Mouse (Mus musculus): Measurements from ENCODE around the gene Itih3. TPM values are rescaled to one million over a fixed set of nuclear protein-coding genes. Genes with fewer than 3 reads are reported as not detected.

Itih3 gene
- 0.28 and 0.46 TPM in 2 replicates for polyA plus RNA-seq (2016; fragmentation: Nextera tagmentation; extraction: Ambion mirVana)

GRCm38 (mm10) chr14:30923375-30924105 lies at the start of gene Itih3:
Gene Itih3 (minus strand): TSS chr14:30923760.
- H3K4me2 ChIP-seq (replicated peaks): no peak within 1 kb of the TSS
- H3K4me1 ChIP-seq: peaks cover 3% of the 10 kb centered on the region; the same call in 1 of the 2 replicates
- H3K27me3 ChIP-seq: no peaks in the 10 kb centered on the region
- H3K4me3 ChIP-seq: no peak within 1 kb of the TSS
- no peaks in the 10 kb centered on the region for H3K36me3 ChIP-seq
- ATAC-seq (ENCODE audit: insufficient number of reproducible peaks, insufficient read depth, low FRiP score, low TSS enrichment): no peak
- H3K9me3 ChIP-seq: no peaks in the 10 kb centered on the region
- WGBS: 66% methylated on average over 6 of the region's 6 CpGs
- no peak within 1 kb of the TSS for H3K9ac ChIP-seq
- no peak within 1 kb of the TSS for H3K27ac ChIP-seq

- ATAC-seq (ENCODE audit: insufficient number of reproducible peaks, insufficient read depth, low FRiP score, low TSS enrichment): no peak
- no peaks in the 10 kb centered on the region for H3K4me1 ChIP-seq
- peaks cover 25% of the 10 kb centered on the region for H3K36me3 ChIP-seq
- H3K4me2 ChIP-seq (replicated peaks): no peak overlapping the region
- no peak overlapping the region for H3K4me3 ChIP-seq
- no peak overlapping the region for H3K9ac ChIP-seq
- H3K27ac ChIP-seq: no peak overlapping the region
- H3K9me3 ChIP-seq: no peaks in the 10 kb centered on the region
- H3K27me3 ChIP-seq: no peaks in the 10 kb centered on the region
- WGBS: 95% methylated on average over 1 of the region's 1 CpGs
These were observed 36.8 kb upstream of the Itih3 start for GRCm38 (mm10) chr14:30960366-30960765.

- Histone ChIP-seq H3K4me3 (no peak overlapping the region), H3K27me3 (no peaks in the 10 kb centered on the region), H3K27ac (no peak overlapping the region), H3K9ac (no peak overlapping the region), H3K36me3 (peaks cover 22% of the 10 kb centered on the region), H3K4me1 (no peaks in the 10 kb centered on the region), H3K4me2 (replicated peaks) (no peak overlapping the region), H3K9me3 (no peaks in the 10 kb centered on the region)
- 93% methylated on average over 4 of the region's 4 CpGs for WGBS
- ATAC-seq (ENCODE audit: insufficient number of reproducible peaks, insufficient read depth, low FRiP score, low TSS enrichment): no peak
These were observed 35.5 kb upstream of the Itih3 start for GRCm38 (mm10) chr14:30959031-30959430.

GRCm38 (mm10) chr14:30958517-30958916 lies 35.0 kb upstream of the Itih3 start:
- no peaks in the 10 kb centered on the region for H3K27me3 ChIP-seq
- no peak for ATAC-seq (ENCODE audit: insufficient number of reproducible peaks, insufficient read depth, low FRiP score, low TSS enrichment)
- 80% methylated on average over 2 of the region's 2 CpGs for WGBS
- H3K4me2 ChIP-seq (replicated peaks): no peak overlapping the region
- H3K9ac ChIP-seq: no peak overlapping the region
- no peak overlapping the region for H3K4me3 ChIP-seq
- no peak overlapping the region for H3K27ac ChIP-seq
- H3K4me1 ChIP-seq: no peaks in the 10 kb centered on the region
- H3K36me3 ChIP-seq: peaks cover 22% of the 10 kb centered on the region
- no peaks in the 10 kb centered on the region for H3K9me3 ChIP-seq

GRCm38 (mm10) chr14:30951154-30951825 lies 27.7 kb upstream of the Itih3 start, which contains the start of gene Nek4:
Gene Nek4 (plus strand): TSS chr14:30951377.
- Histone ChIP-seq H3K4me1 (peaks cover 6% of the 10 kb centered on the region; the same call in 1 of the 2 replicates), H3K36me3 (peaks cover 4% of the 10 kb centered on the region; the same call in 1 of the 2 replicates), H3K9ac (peak within 1 kb of the TSS; percentile 78), H3K4me3 (peak within 1 kb of the TSS; percentile 79), H3K27me3 (no peaks in the 10 kb centered on the region), H3K4me2 (replicated peaks) (peak within 1 kb of the TSS; percentile 60), H3K27ac (peak within 1 kb of the TSS; percentile 52; the same call in 1 of the 2 replicates), H3K9me3 (no peaks in the 10 kb centered on the region)
- ATAC-seq (ENCODE audit: insufficient number of reproducible peaks, insufficient read depth, low FRiP score, low TSS enrichment): peak; percentile 99
- WGBS: under 1% methylated on average over 57 of the region's 57 CpGs

GRCm38 (mm10) chr14:30949986-30950385 lies 26.4 kb upstream of the Itih3 start:
- Histone ChIP-seq H3K4me1 (peaks cover 6% of the 10 kb centered on the region; the same call in 1 of the 2 replicates), H3K4me2 (replicated peaks) (no peak overlapping the region), H3K36me3 (peaks cover 4% of the 10 kb centered on the region; the same call in 1 of the 2 replicates), H3K4me3 (no peak overlapping the region), H3K27me3 (no peaks in the 10 kb centered on the region), H3K9ac (no peak overlapping the region), H3K9me3 (no peaks in the 10 kb centered on the region), H3K27ac (no peak overlapping the region)
- no peak for ATAC-seq (ENCODE audit: insufficient number of reproducible peaks, insufficient read depth, low FRiP score, low TSS enrichment)
- 97% methylated on average over 10 of the region's 10 CpGs for WGBS

GRCm38 (mm10) chr14:30944745-30945144 lies 21.2 kb upstream of the Itih3 start:
- Histone ChIP-seq H3K4me3 (no peak overlapping the region), H3K9me3 (no peaks in the 10 kb centered on the region), H3K27me3 (no peaks in the 10 kb centered on the region), H3K36me3 (no peaks in the 10 kb centered on the region), H3K27ac (no peak overlapping the region), H3K9ac (no peak overlapping the region), H3K4me2 (replicated peaks) (no peak overlapping the region), H3K4me1 (no peaks in the 10 kb centered on the region)
- ATAC-seq (ENCODE audit: insufficient number of reproducible peaks, insufficient read depth, low FRiP score, low TSS enrichment): no peak
- WGBS: 67% methylated on average over 2 of the region's 2 CpGs

- no peaks in the 10 kb centered on the region for H3K27me3 ChIP-seq
- no peaks in the 10 kb centered on the region for H3K4me1 ChIP-seq
- H3K4me3 ChIP-seq: no peak overlapping the region
- no peak overlapping the region for H3K9ac ChIP-seq
- 67% methylated on average over 11 of the region's 11 CpGs for WGBS
- no peaks in the 10 kb centered on the region for H3K36me3 ChIP-seq
- ATAC-seq (ENCODE audit: insufficient number of reproducible peaks, insufficient read depth, low FRiP score, low TSS enrichment): no peak
- no peak overlapping the region for H3K4me2 ChIP-seq (replicated peaks)
- H3K9me3 ChIP-seq: no peaks in the 10 kb centered on the region
- H3K27ac ChIP-seq: no peak overlapping the region
These were observed 20.5 kb upstream of the Itih3 start for GRCm38 (mm10) chr14:30943860-30944674.

GRCm38 (mm10) chr14:30943038-30943437 lies 19.5 kb upstream of the Itih3 start, which contains the start of gene Itih1:
Gene Itih1 (minus strand): TSS chr14:30943289.
- no peak within 1 kb of the TSS for H3K4me2 ChIP-seq (replicated peaks)
- no peak within 1 kb of the TSS for H3K4me3 ChIP-seq
- H3K9ac ChIP-seq: no peak within 1 kb of the TSS
- H3K27me3 ChIP-seq: no peaks in the 10 kb centered on the region
- no peaks in the 10 kb centered on the region for H3K9me3 ChIP-seq
- no peaks in the 10 kb centered on the region for H3K36me3 ChIP-seq
- H3K27ac ChIP-seq: no peak within 1 kb of the TSS
- 90% methylated on average over 7 of the region's 7 CpGs for WGBS
- no peaks in the 10 kb centered on the region for H3K4me1 ChIP-seq
- no peak for ATAC-seq (ENCODE audit: insufficient number of reproducible peaks, insufficient read depth, low FRiP score, low TSS enrichment)

- Histone ChIP-seq H3K36me3 (no peaks in the 10 kb centered on the region), H3K27ac (no peak overlapping the region), H3K4me2 (replicated peaks) (no peak overlapping the region), H3K9me3 (no peaks in the 10 kb centered on the region), H3K9ac (no peak overlapping the region), H3K4me3 (no peak overlapping the region), H3K27me3 (no peaks in the 10 kb centered on the region), H3K4me1 (no peaks in the 10 kb centered on the region)
- no peak for ATAC-seq (ENCODE audit: insufficient number of reproducible peaks, insufficient read depth, low FRiP score, low TSS enrichment)
- 87% methylated on average over 4 of the region's 4 CpGs for WGBS
These were observed 18.7 kb upstream of the Itih3 start for GRCm38 (mm10) chr14:30942254-30942653.

- Histone ChIP-seq H3K4me3 (no peak overlapping the region), H3K27ac (no peak overlapping the region), H3K4me1 (no peaks in the 10 kb centered on the region), H3K36me3 (no peaks in the 10 kb centered on the region), H3K27me3 (no peaks in the 10 kb centered on the region), H3K9ac (no peak overlapping the region), H3K4me2 (replicated peaks) (no peak overlapping the region), H3K9me3 (no peaks in the 10 kb centered on the region)
- ATAC-seq (ENCODE audit: insufficient number of reproducible peaks, insufficient read depth, low FRiP score, low TSS enrichment): no peak
- 89% methylated on average over 9 of the region's 9 CpGs for WGBS
These were observed 9.8 kb upstream of the Itih3 start for GRCm38 (mm10) chr14:30933351-30933750.
